Mouse (Mus musculus): ENCODE measurements around the gene Rtl1.

Gene Rtl1

DNA sequence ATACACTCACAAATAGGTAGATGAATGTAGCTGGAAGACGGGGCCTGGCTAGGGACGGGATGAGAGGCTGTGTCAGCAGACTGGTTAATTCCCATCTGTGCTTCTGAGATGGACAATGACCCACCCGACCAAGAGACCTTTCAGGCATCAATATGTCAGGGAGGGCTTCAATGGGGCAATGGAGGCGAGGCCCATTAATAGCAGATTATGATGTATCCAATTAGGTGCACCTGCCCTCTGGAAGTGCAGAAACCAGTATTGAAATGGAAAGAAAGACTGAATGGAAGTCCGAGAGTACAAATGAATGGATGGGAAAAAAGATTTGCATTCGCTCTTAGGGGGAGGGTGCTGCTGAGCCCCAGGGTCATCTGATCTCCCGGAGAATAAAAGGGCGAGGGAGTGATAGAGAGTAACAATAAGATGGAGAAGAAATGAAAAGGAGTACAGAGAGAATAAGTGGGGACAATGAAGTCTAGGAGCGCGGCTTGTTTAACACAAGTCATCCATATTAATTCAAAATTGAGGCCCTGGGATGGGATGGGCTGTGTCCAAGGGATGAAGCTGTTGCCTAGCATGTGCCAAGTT, 39.9 kb downstream of the Rtl1 start:
- no peak for DNase-seq

DNA sequence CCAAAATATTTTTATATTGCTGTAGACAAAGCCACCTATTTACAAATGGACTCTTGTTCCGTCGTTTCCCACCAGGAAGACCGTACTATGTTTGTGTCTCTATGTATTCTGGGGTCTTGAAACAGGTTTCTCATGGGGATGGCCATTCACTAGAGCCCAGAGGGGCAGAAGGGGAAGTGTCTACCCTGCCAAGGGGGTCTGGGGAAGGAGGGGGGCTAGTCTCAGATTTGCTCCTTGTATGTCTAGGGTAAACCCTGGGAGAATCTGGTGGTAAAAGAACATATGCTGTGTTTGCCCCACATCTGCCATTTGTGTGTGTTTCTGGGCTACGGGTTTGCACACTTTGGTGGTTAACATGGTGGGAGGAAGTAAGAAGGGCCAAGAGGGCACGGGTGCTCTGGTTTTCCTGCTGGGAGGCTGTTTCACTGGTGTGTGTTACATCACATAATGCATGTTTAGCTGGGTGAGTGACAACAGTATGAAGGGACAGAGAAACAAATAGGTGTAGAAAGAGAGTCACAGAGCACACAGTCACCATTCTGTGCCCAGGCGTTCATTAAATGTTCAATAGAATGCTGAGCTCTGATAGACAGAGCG, 41.1 kb downstream of the Rtl1 start:
- DNase-seq, result no peak

GRCm38 (mm10) chr12:109558226-109558824, 41.8 kb downstream of the Rtl1 start:
- DNase-seq, result no peak

DNA sequence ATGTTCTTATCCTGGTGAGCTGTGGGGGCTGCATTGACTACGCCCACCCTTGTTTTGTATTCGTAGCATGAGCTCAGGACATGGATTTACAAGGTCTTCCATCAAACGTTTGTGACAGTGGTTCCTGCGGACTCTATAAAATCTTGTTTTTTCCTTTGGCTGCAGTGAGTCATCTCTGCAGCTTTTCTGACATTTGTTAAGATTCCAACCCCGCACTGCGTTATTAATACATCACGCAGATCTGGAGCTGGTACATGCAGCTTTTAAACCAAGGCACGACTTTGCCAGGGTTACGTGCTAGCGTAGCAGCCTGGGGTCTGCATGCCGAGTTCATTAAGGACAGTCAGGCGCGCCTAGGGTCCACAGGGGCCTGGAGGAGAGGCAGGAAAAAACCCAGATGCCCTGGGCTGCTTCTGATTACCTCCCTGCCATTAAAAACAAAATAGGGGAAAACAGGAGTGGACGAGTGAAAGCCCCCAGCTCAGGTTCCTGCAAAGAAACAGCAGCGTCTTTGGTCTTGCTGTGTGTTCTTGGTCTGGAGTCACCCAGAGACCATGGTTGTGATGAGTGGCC, 44.2 kb downstream of the Rtl1 start:
- no peak for DNase-seq

- DNase-seq, result no peak
Measured at GRCm38 (mm10) chr12:109553568-109553967, 46.6 kb downstream of the Rtl1 start.

GRCm38 (mm10) chr12:109552754-109553525, 47.2 kb downstream of the Rtl1 start:
- no peak for DNase-seq

DNA sequence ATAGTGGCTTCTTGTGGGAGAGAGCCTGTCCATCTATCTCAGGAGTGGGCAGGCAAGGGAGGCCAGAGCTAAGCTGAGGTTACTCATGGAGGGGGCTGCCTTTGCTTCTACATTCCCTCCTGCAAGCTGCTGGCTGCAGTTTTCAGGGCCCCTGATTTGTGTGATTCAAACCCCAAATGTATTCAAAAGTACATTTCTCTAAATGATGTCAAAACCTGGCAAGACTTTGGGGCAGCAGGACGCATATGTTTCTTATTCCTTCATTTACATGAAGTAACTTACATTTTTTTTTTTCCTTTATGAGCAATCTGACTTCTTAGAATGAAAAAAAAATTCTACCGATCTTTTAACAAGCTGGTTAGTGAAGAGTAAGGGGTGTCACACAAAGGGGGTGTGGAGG, 48.4 kb downstream of the Rtl1 start:
- no peak for DNase-seq

- no peak for DNase-seq
Measured at GRCm38 (mm10) chr12:109547085-109547484, 53.0 kb downstream of the Rtl1 start.

DNA sequence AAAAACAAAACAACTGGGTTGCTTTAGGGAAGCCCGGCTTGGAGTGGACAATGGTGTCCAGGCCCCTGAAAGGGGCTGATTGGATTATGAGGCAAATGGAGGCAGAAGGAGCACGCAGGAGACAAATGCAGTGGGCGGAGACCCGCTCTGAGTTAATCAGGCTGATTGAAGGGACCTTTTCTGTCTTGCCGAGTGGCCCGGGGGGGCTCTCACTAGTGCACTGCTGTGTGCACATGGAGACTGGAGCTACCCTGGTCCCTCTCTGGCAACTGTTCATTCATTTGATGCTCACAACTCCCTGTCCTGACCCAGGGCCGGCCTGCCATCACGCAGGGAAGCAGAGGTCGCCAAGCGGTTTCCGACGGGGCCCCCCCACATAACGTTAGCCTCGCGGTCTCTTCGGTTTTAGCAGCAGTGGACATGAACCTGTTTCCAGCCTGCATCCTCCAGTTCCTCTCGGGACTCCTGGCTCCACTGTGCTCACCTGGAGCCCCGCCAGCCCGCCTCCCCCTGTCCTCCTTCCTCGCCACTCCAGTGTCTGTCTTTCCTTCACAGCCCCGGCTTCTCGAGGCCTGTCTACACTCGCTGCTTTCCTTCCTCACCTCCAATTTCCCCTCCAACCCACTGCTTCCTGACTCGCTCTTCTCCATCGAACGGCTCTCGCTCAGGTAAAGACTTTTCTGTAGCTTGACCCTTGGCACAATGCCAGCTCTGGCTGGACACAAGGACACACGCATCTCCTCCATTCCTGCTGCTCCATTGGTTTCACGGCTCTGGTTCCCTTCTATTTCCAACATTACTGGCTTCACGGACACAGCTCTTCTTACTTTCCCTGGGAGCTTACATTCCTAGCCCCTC, 54.0 kb downstream of the Rtl1 start:
- no peak for DNase-seq

- DNase-seq, result no peak
Measured at GRCm38 (mm10) chr12:109543281-109543923, 56.7 kb downstream of the Rtl1 start.

DNA sequence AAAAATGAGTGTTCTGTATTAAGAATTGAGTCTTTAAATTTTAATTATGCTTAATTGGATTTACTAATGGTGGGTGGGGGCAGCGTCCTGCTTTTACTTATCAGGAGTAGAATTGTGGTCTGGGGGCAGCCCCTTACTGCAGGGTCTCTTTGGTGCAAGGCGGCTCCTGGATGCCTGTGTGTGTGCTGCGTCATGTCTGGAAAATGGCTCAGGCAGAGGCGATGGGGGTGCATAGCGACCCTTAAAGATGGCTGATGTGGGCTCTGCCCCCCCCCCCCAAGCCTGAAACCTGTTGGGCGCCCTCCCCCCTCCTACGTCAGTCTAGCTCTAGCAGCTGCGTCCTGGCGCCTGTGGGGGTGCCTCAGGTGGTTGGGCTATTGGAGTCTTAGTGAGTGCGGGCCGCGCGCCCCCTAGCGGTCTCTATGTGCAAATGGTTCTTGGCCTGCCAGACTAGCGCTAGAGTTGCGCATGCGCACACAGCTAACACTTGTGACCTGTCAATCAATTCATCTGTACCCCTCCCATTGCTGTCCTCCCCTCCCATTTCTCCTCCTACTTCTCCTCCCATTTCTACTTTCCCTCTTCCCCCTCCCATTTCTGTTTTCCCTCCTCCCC, 57.4 kb downstream of the Rtl1 start:
- peak in 1 of 2 experiments; percentile 7 for DNase-seq

GRCm38 (mm10) chr12:109542011-109542410, 58.1 kb downstream of the Rtl1 start:
- DNase-seq, result no peak

- no peak for DNase-seq
Measured at GRCm38 (mm10) chr12:109541540-109541899, 58.6 kb downstream of the Rtl1 start.

DNA sequence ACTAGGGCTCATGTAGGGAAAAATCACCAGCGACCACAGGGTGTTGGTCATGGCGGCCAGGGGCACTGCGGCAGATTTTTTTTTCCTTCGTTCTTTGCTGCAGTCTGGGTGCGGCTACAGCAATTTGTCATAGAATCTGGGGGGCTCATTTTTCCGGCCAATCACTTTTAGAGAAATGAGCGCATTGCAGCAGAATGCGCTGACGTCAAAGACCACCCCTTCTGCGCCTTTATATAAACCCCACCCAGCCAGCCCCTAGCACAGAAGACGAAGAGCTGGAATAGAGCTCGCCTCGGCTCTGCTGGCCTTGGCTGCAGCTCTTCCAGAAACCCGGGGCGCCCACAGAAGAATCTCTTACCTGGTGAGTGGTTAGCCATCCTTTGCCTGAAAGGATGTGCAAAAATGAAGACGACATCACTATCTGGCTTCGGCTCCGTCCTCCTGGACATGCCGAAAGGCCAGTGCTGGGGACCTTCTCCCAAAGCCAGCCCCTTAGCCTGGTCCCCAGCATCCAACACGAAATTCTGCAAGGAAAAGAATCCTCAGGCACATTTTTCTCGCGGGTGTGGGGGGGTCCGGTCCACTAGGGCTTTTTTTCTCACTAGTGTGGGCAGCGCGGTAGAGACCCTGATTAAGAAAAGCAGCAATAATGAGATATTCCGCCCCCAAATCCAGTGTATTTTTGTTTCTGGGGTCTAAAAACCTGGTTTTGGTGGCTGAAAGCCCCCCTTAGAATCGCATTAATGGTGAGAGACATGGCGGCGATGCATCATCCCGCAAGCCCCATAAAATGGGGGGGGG, 59.2 kb downstream of the Rtl1 start:
- no peak for DNase-seq

GRCm38 (mm10) chr12:109539950-109540349, 60.2 kb downstream of the Rtl1 start:
- no peak for DNase-seq
